Mouse (Mus musculus) leukemia stem cell, adult 10-12 weeks (primary cell): ENCODE results near the gene Mrgprh. TPM values are rescaled to one million over a fixed set of nuclear protein-coding genes. Genes with fewer than 3 reads are reported as not detected.

Experiments used
- polyA plus RNA-seq: library from polyadenylated mRNA; stranded (reverse); fragments of >175 nt; gene quantifications from 2 replicates; pipeline ENCODE4 v1.2.3, GENCODE M21; 2012; ENCODE audit warnings: low replicate concordance

The Mrgprh gene
- polyA plus RNA-seq = not detected in 2 replicates

DNA sequence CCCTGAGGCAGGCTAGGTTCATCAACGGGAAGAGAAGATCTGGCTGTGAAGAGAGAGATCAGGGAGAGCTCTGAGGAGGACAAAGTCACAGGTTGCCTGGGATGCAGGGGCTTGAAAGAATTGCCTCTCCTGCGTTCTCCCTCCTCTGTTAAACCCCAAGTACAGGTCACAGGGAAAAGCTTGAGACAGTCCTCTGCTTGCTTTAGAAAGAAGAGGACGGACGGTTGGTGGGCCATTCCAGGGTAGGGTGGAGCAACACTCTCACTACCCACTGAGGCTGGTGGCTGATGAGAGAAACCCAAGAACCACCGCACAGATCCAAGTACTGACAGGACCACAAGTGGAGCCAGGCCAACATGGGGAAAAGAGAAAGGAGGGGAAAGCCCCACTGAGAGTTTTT is at the start of gene Mrgprh:
Mrgprh (plus strand) TSS at position 301 of the 400 bp plus-strand sequence.

DNA sequence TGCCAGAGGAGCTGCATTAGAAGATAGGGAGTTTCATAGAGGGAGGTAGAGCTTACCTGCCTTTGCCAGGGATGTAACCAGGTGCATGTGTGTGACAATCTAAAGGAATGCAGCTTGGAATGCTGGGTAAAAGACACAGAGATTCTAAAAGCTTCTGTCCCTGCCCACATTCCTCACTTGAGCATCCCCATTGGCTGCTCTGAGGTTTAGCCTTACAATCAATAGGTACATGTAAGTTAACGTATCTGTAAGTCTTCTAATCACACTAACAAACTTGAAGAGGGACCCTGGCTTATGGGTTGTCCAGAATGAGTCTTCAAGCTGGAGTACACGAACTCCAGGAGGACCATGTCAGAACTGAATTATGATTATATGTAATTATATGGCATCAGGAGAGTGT is 7.8 kb upstream of the Mrgprh start, which contains the start of gene Mas1:
Mas1 (minus strand) TSS at position 101 of the 400 bp plus-strand sequence.

DNA sequence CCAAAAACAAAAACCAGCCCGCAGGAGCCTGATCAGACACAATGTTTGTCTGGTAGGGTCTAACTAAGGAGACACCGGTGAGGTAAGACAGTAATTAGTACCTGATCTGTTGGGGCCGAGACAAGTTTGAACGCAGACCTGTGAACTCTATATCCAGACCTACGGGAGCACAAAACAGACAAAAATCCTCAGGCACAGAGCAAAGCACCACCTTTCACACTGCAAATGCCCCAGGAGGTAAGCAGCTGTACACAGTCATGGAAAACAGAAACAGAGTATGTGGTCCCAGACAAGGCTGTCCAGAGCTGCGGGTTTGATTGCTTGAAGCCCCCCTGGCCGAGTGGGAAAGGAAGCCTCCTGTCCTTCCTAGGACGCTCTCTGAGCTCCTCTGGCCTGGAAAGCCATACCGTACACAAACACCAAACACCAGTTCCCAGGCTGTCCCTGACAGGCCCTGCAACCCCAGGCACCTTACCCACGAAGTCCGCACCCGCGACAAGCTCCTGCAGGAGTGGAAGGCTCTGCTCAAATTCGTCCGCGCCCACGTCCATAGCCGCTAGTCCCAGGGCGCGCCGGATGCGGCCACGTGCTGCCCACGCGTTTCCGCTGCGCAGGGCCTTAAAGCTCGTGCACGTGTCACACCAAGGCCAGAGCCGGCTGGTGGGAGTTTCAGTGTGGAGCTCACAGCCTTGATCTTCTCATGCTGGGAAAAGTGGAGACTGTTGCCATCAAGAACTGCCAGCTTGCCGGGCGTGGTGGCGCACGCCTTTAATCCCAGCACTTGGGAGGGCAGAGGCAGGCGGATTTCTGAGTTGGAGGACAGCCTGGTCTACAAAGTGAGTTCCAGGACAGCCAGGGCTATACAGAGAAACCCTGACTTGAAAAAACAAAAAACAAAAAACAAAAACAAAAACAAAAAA is 33.8 kb downstream of the Mrgprh start, which contains the start of gene Pnldc1:
Pnldc1 (minus strand) TSS at position 870 of the 920 bp plus-strand sequence.

DNA sequence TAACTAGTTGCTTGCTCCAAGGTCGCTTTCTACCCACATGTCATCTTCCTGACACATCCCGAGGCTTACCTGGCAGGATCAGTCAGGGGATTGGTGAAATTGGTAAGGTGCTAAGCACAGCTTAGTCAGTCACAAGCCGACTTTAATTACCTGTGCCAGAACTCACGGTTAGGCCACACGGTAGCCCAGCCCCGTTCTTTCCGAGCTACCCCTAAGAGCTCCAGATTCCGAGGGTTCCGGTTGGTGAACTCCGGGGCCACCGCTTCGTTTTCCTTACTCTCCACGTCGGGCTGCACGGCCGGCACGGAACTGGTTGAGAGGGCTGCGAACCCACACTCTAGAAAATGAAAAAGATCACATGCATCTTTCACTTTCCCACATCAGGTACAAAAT is 39.6 kb downstream of the Mrgprh start, which contains the start of gene Tcp1:
Tcp1 (plus strand) TSS at position 214 of the 393 bp plus-strand sequence.

DNA sequence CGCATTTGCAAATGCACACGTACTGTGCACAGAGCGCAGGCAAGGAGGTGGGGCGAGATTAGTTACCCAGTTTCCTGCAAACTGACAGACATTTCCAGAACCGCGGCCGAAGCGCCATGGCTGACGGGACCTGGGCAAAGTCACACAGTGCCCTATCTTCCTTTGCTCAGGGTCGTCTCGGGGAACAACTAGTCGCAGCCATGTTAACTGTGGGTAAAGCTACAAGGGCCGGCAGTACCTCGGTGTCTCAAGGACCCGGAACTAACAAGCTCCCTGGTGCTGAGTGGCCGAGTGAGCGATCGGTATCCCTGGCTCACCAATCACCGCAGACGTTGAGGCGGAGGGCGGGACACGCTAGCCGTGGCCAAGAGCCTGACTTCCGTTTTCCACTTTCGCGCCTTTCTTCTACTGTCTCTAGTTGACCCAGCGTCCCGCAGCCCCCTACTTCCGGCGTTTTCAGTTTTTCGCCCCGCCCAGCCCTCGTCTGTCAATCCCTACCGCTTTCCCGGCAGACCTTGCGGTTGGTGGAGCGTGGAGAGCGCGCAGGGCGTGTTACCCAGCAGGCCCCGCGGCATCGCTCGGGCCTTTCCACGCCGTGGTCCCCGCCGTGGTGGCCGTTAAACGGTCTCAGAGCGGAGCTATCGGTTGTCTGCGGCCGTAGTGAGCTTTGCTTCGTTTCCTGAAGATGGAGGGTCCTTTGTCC is 40.2 kb downstream of the Mrgprh start, which contains the start of gene Mrpl18:
Mrpl18 (minus strand) TSS at position 465 of the 703 bp plus-strand sequence.

Other genes starting within 250 kb of the Mrgprh start
- gene Slc22a1, start 200.2 kb upstream of the Mrgprh start, polyA plus RNA-seq = not detected in 2 replicates
- 3.1 and 4.5 TPM in 2 replicates for gene Igf2r, start 106.4 kb upstream of the Mrgprh start, polyA plus RNA-seq
- not detected in 2 replicates for gene Mas1, start 7.9 kb upstream of the Mrgprh start, polyA plus RNA-seq
- 0.51 and 0.82 TPM in 2 replicates for gene Pnldc1, start 34.2 kb downstream of the Mrgprh start, polyA plus RNA-seq
- gene Tcp1, start 39.7 kb downstream of the Mrgprh start, polyA plus RNA-seq = 7.2 and 49.7 TPM in 2 replicates
- 16.2 and 51.3 TPM in 2 replicates for gene Mrpl18, start 40.3 kb downstream of the Mrgprh start, polyA plus RNA-seq
- gene Acat3, start 64.6 kb downstream of the Mrgprh start, polyA plus RNA-seq = not detected in 2 replicates
- gene Acat2, start 84.7 kb downstream of the Mrgprh start, polyA plus RNA-seq = 1.2 and 2.2 TPM in 2 replicates
- 17.9 and 19.2 TPM in 2 replicates for gene Wtap, start 118.1 kb downstream of the Mrgprh start, polyA plus RNA-seq
- 283 and 458 TPM in 2 replicates for gene Sod2, start 130.8 kb downstream of the Mrgprh start, polyA plus RNA-seq
- gene Gpr31b, start 176.3 kb downstream of the Mrgprh start, polyA plus RNA-seq = not detected in 2 replicates
- gene Tcp10b, start 185.1 kb downstream of the Mrgprh start, polyA plus RNA-seq = not detected in 2 replicates